Mouse (Mus musculus): ENCODE data around the gene Apmap. TPM values are rescaled to one million over a fixed set of nuclear protein-coding genes. Genes with fewer than 3 reads are reported as not detected.

Gene Apmap
- 29.6 and 73.1 TPM in 2 replicates for polyA plus RNA-seq (2012; rRNA removed)

GRCm38 (mm10) chr2:150608087-150608799, at the start of gene Apmap:
Gene Apmap (minus strand): TSS chr2:150608567.

DNA sequence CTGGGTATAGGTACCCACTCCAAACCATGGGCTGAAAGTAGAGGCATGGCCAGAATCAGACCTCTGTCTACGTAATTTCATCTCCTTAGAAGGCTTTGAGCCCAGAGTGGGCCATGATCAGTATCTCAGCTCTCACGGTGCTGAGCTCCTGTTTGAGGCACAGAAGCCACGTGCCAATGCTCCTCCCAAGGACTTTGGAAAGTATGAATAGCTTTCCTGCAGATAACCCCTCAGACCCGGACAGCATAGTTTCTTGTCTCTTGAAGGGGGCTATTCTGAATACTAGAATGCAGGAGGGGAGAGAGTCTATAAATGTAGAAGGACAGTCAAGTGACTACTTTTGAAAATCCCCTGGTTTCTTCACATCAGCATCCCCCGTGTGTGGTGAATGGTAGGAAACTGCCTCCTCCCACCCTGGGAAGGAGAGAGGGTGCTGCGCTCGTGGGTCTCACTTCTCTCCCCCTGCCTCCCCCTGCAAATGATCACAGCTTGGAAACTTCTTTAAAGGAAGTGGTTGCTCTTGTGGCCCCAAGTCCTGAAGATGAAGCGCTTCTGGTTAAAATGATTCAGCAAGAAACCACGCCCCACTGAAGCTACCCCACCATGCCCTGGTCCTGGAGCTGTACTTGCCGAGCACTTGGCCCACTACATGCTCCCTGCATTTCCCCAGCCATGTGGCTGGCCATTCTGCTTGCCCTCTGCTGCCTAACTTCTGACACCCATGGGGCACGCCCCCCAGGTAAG, 38.3 kb downstream of the Apmap start, which contains the start of gene Cst7:
Gene Cst7 (plus strand): TSS at position 569 of the 744 bp plus-strand sequence.

Other genes with a start within 250 kb of the Apmap start
- gene 3300002I08Rik, start 245.8 kb downstream of the Apmap start, polyA plus RNA-seq (2012; rRNA removed): 0.65 and 0.92 TPM in 2 replicates
- gene Zfp442, start 157.1 kb downstream of the Apmap start, polyA plus RNA-seq (2012; rRNA removed): 0.03 and 0.07 TPM in 2 replicates
- gene Zfp345, start 123.5 kb downstream of the Apmap start, polyA plus RNA-seq (2012; rRNA removed): not detected in 2 replicates
- 0.55 and 0.74 TPM in 2 replicates for gene Cst7, start 38.2 kb downstream of the Apmap start, polyA plus RNA-seq (2012; rRNA removed)
- gene Acss1, start 59.9 kb upstream of the Apmap start, polyA plus RNA-seq (2012; rRNA removed): 164 and 200 TPM in 2 replicates
- gene Vsx1, start 80.8 kb upstream of the Apmap start, polyA plus RNA-seq (2012; rRNA removed): not detected in 2 replicates
- 46.0 and 49.2 TPM in 2 replicates for gene Entpd6, start 140.5 kb upstream of the Apmap start, polyA plus RNA-seq (2012; rRNA removed)
- gene Pygb, start 178.2 kb upstream of the Apmap start, polyA plus RNA-seq (2012; rRNA removed): 109 and 115 TPM in 2 replicates